Mouse (Mus musculus) megakaryocyte, adult 5-6 weeks (primary cell): ENCODE data around the gene Hoxa1. TPM values are rescaled to one million over a fixed set of nuclear protein-coding genes. Genes with fewer than 3 reads are reported as not detected.

ENCODE experiments used
- ATAC-seq: 2 replicates; pipeline ENCODE4 v1.8.0; 2016; ENCODE audit warnings: mild to moderate bottlenecking, inconsistent platforms; ENCODE audit not compliant: poor library complexity, severe bottlenecking
- total RNA-seq, 2 experiments: library from RNA; stranded (forward) in 1 of 2; stranded (reverse) in 1 of 2; fragments of 153-499, 151-499 nt in 1 of 2; fragments of 221-1000, 200-1000 nt in 1 of 2; gene quantifications; 2 replicates each; pipeline versions ENCODE4 v1.2.3 to v1.2.4; 2015 to 2017

Hoxa1 gene
- total RNA-seq, 2 experiments from 2014 or later: not detected

DNA sequence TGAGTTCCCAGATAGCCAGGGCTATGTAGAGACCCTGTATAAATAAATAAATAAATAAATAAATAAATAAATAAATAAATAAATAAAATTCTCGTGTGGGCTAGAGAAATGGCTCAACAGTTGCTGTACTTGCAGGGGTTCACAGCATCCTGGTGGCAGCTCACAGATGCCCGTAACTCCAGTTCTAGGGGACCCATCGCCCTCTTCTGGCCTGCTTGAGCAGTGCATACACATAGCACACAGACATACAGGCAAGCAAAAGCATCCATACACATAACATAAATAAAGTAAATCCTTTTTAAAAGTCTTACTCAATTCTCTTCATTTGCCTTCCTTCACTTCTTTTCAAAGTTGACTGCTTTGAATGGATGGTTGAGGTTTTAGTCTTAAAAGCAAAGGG lies 50.7 kb downstream of the Hoxa1 start:
- ATAC-seq: no peak

DNA sequence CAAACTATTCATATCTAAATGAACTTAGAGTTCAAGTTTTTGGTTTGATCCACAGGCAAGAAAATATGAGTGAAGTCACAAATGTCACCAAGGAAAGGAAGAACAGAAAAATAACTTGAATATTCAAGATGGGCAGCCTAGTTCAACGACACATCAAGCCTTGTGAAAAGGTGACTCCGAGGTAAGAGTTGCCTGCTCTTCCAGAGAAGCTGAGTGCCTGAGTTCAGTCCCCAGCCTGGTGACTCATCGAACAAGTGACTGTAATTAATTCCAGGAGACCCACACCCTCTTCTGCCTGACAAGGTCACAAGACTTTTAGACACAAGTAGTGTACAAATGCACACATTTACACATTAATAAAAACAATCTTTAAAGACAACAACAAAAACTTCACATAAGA lies 51.4 kb downstream of the Hoxa1 start:
- ATAC-seq: no peak

DNA sequence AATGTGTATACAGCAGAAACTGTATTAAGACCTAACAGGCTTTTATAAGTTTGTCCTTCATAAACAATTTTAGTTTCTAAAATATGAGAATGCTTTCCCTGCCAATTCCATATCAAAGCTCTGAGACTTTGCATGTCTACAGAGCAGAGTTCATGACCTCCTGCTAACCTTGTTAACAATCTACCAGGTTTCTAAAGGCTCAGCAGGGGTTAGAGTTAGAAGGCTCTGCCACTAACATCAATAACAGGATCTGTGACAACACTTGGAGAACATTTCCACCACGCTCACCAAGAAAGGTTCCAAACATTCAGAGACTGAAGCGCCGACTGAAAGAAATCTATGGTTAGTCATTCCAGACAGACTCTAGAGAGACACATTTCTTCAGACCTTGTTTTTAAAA lies 51.9 kb downstream of the Hoxa1 start:
- no peak for ATAC-seq

Other genes with a start within 250 kb of the Hoxa1 start
- gene Skap2, start 145.8 kb downstream of the Hoxa1 start, total RNA-seq (2015): 178 and 191 TPM in 2 replicates
- 293 and 359 TPM in 2 replicates for gene Skap2, start 145.8 kb downstream of the Hoxa1 start, total RNA-seq (2017)
- not detected in 2 replicates for gene Hoxa2, start 6.5 kb upstream of the Hoxa1 start, total RNA-seq (2015)
- not detected in 2 replicates for gene Hoxa2, start 6.5 kb upstream of the Hoxa1 start, total RNA-seq (2017)
- gene 5730596B20Rik, start 19.2 kb upstream of the Hoxa1 start, total RNA-seq (2015): not detected in 2 replicates
- not detected in 2 replicates for gene 5730596B20Rik, start 19.2 kb upstream of the Hoxa1 start, total RNA-seq (2017)
- gene Hoxa4, start 33.4 kb upstream of the Hoxa1 start, total RNA-seq (2015): 0.27 TPM in 1 of 2 replicates, not detected in the other
- 0.28 TPM in 1 of 2 replicates, not detected in the other for gene Hoxa4, start 33.4 kb upstream of the Hoxa1 start, total RNA-seq (2017)
- 0.09 and 0.13 TPM in 2 replicates for gene Hoxa5, start 46.3 kb upstream of the Hoxa1 start, total RNA-seq (2015)
- gene Hoxa5, start 46.3 kb upstream of the Hoxa1 start, total RNA-seq (2017): 0.18 TPM in 1 of 2 replicates, not detected in the other
- not detected in 2 replicates for gene Hoxa6, start 50.4 kb upstream of the Hoxa1 start, total RNA-seq (2015)
- gene Hoxa6, start 50.4 kb upstream of the Hoxa1 start, total RNA-seq (2017): not detected in 2 replicates
- 0.93 TPM in 1 of 2 replicates, not detected in the other for gene Hoxa3, start 55.0 kb upstream of the Hoxa1 start, total RNA-seq (2015)
- not detected in 2 replicates for gene Hoxa3, start 55.0 kb upstream of the Hoxa1 start, total RNA-seq (2017)
- not detected in 2 replicates for gene Gm28308, start 55.0 kb upstream of the Hoxa1 start, total RNA-seq (2015)
- gene Gm28308, start 55.0 kb upstream of the Hoxa1 start, total RNA-seq (2017): not detected in 2 replicates
- gene Hoxa7, start 63.5 kb upstream of the Hoxa1 start, total RNA-seq (2015): 1.2 and 1.8 TPM in 2 replicates
- gene Hoxa7, start 63.5 kb upstream of the Hoxa1 start, total RNA-seq (2017): 0.53 and 0.73 TPM in 2 replicates
- gene Hoxa9, start 72.8 kb upstream of the Hoxa1 start, total RNA-seq (2015): 0.36 and 1.2 TPM in 2 replicates
- 1.5 and 2.0 TPM in 2 replicates for gene Hoxa9, start 72.8 kb upstream of the Hoxa1 start, total RNA-seq (2017)
- gene Hoxa10, start 82.5 kb upstream of the Hoxa1 start, total RNA-seq (2015): 0.07 TPM in 1 of 2 replicates, not detected in the other
- 0.11 TPM in 1 of 2 replicates, not detected in the other for gene Hoxa10, start 82.5 kb upstream of the Hoxa1 start, total RNA-seq (2017)
- not detected in 2 replicates for gene Hoxa11, start 87.5 kb upstream of the Hoxa1 start, total RNA-seq (2015)
- gene Hoxa11, start 87.5 kb upstream of the Hoxa1 start, total RNA-seq (2017): not detected in 2 replicates
- not detected in 2 replicates for gene Hoxa13, start 102.6 kb upstream of the Hoxa1 start, total RNA-seq (2015)
- gene Hoxa13, start 102.6 kb upstream of the Hoxa1 start, total RNA-seq (2017): not detected in 2 replicates
- gene Evx1, start 155.2 kb upstream of the Hoxa1 start, total RNA-seq (2015): not detected in 2 replicates
- not detected in 2 replicates for gene Evx1, start 155.2 kb upstream of the Hoxa1 start, total RNA-seq (2017)